In genomic region chr8:95807331-95807843, GRCm38 (mm10) we compare ENCODE assay signal across 8 mouse cellular contexts. TPM values are rescaled to one million over a fixed set of nuclear protein-coding genes. Genes with fewer than 3 reads are reported as not detected.
DNase-seq lines count a peak whose midpoint lies in the region; ATAC-seq and TF ChIP-seq lines count a peak whose summit lies in the region.

Cnot1 (minus strand) TSS chr8:95807464.

- peaks cover 3% of the 10 kb centered on the region; the same call in 1 of the 2 replicates for H3K4me1 ChIP-seq in cortical plate, adult 2 months (ENCODE audit: control insufficient read depth, insufficient read depth, low read length)
- peaks cover 56% of the 10 kb centered on the region for H3K4me1 ChIP-seq in megakaryocyte, embryonic 14.5 days

- ATAC-seq in activated CD4-positive, CD25-positive, alpha-beta regulatory T cell, adult 4 months: peak; percentile 87

- H3K36me3 ChIP-seq in megakaryocyte, embryonic 14.5 days (replicated peaks; ENCODE audit: low read length): peaks cover 20% of the 10 kb centered on the region

- no peaks in the 10 kb centered on the region for H3K27me3 ChIP-seq in megakaryocyte, embryonic 14.5 days (replicated peaks)

- no peaks in the 10 kb centered on the region for H3K9me3 ChIP-seq in megakaryocyte, embryonic 14.5 days

- TF ChIP-seq POLR2A in cortical plate, adult 2 months (IDR thresholded peaks at IDR 0.05; ENCODE audit: extremely low read depth, insufficient read depth, low read length): 0 out of 2 replicates have a peak, but pooled peaks have one; percentile 45

- peak within 1 kb of the TSS; percentile 63 for H3K4me3 ChIP-seq in cortical plate, adult 2 months (ENCODE audit: insufficient read depth, low read length)
- peak within 1 kb of the TSS; percentile 98 for H3K4me3 ChIP-seq in megakaryocyte, embryonic 14.5 days (replicated peaks)

- peak; percentile 93 to 95 for DNase-seq in gastrocnemius, adult 8-10 months (ENCODE audit: low spot score in 2 of 2)
- peak; percentile 95 for DNase-seq in hindlimb bud, embryonic 11.5 days (ENCODE audit: extremely low spot score, low read depth, low spot score)
- peak; percentile 97 to 99 for DNase-seq in left cerebral cortex, adult 8-10 months (ENCODE audit: low spot score in 2 of 2)
- peak; percentile 99 to 100 for DNase-seq in right cerebral cortex, postnatal 10 days (ENCODE audit: low spot score in 2 of 2)
- DNase-seq in urinary bladder, postnatal 25 days (ENCODE audit: low spot score): peak; percentile 86

- TF ChIP-seq CTCF in cortical plate, adult 2 months (IDR thresholded peaks at IDR 0.05; ENCODE audit: extremely low read depth, insufficient read depth, low read length): no peak

- peak within 1 kb of the TSS; percentile 88 for H3K27ac ChIP-seq in cortical plate, adult 2 months (ENCODE audit: insufficient read depth, low read length)

RNA-seq across cellular contexts. Expression of gene Cnot1, which starts in this region (rescaled TPM):
- 10 to 100 TPM; 87.9 to 88.0 TPM for polyA plus RNA-seq in activated CD4-positive, CD25-positive, alpha-beta regulatory T cell, adult 4 months (2017; shearing (Covaris generic))
- polyA plus RNA-seq in cortical plate, adult 2 months (2012; rRNA removed): 51.3 and 54.7 TPM in 2 replicates
- 10 to 100 TPM; 59.0 to 80.5 (median 64.4) TPM for total RNA-seq in gastrocnemius, adult 8-10 months (2022)
- total RNA-seq in left cerebral cortex, adult 8-10 months (2022): 100 to 1,000 TPM; 113 to 140 (median 126) TPM
- polyA plus RNA-seq in megakaryocyte, embryonic 14.5 days (2012; ENCODE audit: insufficient read depth, low replicate concordance): 1.4 and 2.1 TPM in 2 replicates

Comparison
In these comparisons a context has a peak if more than half of its experiments do, and no peak if none do; other contexts are left out.
1. Peak in every context shown above with its lines: DNase-seq, ATAC-seq, H3K4me3 ChIP-seq and H3K27ac ChIP-seq.
2. RNA of gene Cnot1 (polyA plus RNA-seq): 87.9 to 88.0 TPM in activated CD4-positive, CD25-positive, alpha-beta regulatory T cell, adult 4 months and 51.3 to 54.7 TPM in cortical plate, adult 2 months; 1.4 to 2.1 TPM in megakaryocyte, embryonic 14.5 days; every median in the first group is over 10 times any median in the second.